Mouse (Mus musculus) testis, adult 2 months (tissue): ENCODE measurements at regions not wholly inside any gene's neighbourhood (a gene's known extent, or its start where the extent isn't known, plus 50 kb on each side); places are given as distances from the start of the nearest gene placed in this dataset.

Experiments
- CTCF ChIP-seq: fragments of 200-500 bp; IDR thresholded peaks from 2 replicates; pipeline ENCODE4 v1.5.1; 2012; ENCODE audit warnings: low read depth, mild to moderate bottlenecking, inconsistent platforms, low read length, moderate library complexity; ENCODE audit not compliant: control insufficient read depth, insufficient read depth, insufficient replicate concordance
- POLR2A ChIP-seq: fragments of 200-500 bp; IDR thresholded peaks from 2 replicates; pipeline ENCODE4 v1.6.1; 2012; ENCODE audit warnings: low read depth, mild to moderate bottlenecking, inconsistent platforms, low read length, moderate library complexity; ENCODE audit not compliant: control insufficient read depth

- TF ChIP-seq CTCF (no peak), POLR2A (no peak)
Observed at GRCm38 (mm10) chr1:30144997-30145396, 728.7 kb downstream of the Phf3 start.
